Mouse (Mus musculus) layer of hippocampus, postnatal 25 days (tissue): ENCODE measurements around the gene Scgb2b17. TPM values are rescaled to one million over a fixed set of nuclear protein-coding genes. Genes with fewer than 3 reads are reported as not detected.
"Not testable (repeated sequence)": the region's sequence is repeated elsewhere in the genome, so short reads cannot be mapped to it uniquely, and the experiment has no call there.

Source experiments
- DNase-seq, 2 experiments: peaks; one replicate each; pipeline ENCODE4 v3.0.0; 2022; ENCODE audit warnings: mixed read lengths in 2 of 2, low spot score in 1 of 2; ENCODE audit errors: extremely low spot score in 1 of 2
- total RNA-seq, 2 experiments: library from RNA; stranded (reverse); gene quantifications; 2 replicates each; pipeline ENCODE4 v1.2.3; 2021

Gene Scgb2b17
- not detected for total RNA-seq

GRCm38 (mm10) chr7:33056461-33056860 is at the start of gene Scgb2b17:
Gene Scgb2b17 (minus strand): TSS chr7:33056561.
- not testable (repeated sequence) for DNase-seq

GRCm38 (mm10) chr7:33063149-33063548 is 6.8 kb upstream of the Scgb2b17 start, which contains the start of gene Scgb1b17:
Gene Scgb1b17 (plus strand): TSS chr7:33063449.
- DNase-seq: not testable (repeated sequence)

Other genes with a start within 250 kb of the Scgb2b17 start
- gene Scgb2b15, start 226.9 kb downstream of the Scgb2b17 start, total RNA-seq: not detected
- not detected for gene Scgb1b15, start 220.0 kb downstream of the Scgb2b17 start, total RNA-seq
- gene Scgb1b17, start 6.9 kb upstream of the Scgb2b17 start, total RNA-seq: not detected
- not detected for gene Scgb2b18, start 117.3 kb upstream of the Scgb2b17 start, total RNA-seq
- not detected for gene Scgb1b18, start 129.0 kb upstream of the Scgb2b17 start, total RNA-seq
- gene Scgb2b19, start 223.8 kb upstream of the Scgb2b17 start, total RNA-seq: not detected
- not detected for gene Scgb1b19, start 230.7 kb upstream of the Scgb2b17 start, total RNA-seq